In genomic region chr17:5751066-5751465, GRCm38 (mm10) we compare ENCODE assay signal across 12 mouse cellular contexts.
DNase-seq lines count a peak whose midpoint lies in the region.
"Had no signal": no experiment of that assay in that cellular context is flagged by ENCODE, and none has a peak within 500 bp of the region (broad histone marks: within the 10 kb centered on the region; RNA-seq: fewer than 3 reads in every experiment).

No protein-coding gene starts in this region.

- intact Hi-C loops in heart, postnatal 10 days (cut with DNase I) = loop anchor here (1.0 kb wide), 1 partner anchor 322 kb away; no protein-coding TSS in a partner anchor
- intact Hi-C loops in gastrocnemius, postnatal 36 days (cut with DNase I) = no loop called here

- DNase-seq in layer of hippocampus, postnatal 10 days (ENCODE audit: low spot score in 2 of 2) = peak; percentile 45 to 51
- no peak for DNase-seq in layer of hippocampus, adult 11-12 months (ENCODE audit: low spot score)
- peak; percentile 80 for DNase-seq in cerebellum, adult 11-12 months
- peak; percentile 65 for DNase-seq in cerebellum, adult 8-10 months
- DNase-seq in cerebellum, postnatal 36 days = peak; percentile 67 to 70
- DNase-seq in heart, postnatal 10 days = no peak
- no peak for DNase-seq in gastrocnemius, postnatal 36 days
- DNase-seq: adrenal gland, adult 2 months; liver, embryonic 13.5 days; lung, embryonic 14.5 days; right cerebral cortex, adult 18-20 months; thymus, postnatal 25 days had no signal

Comparison
In these comparisons a context has a peak if more than half of its experiments do, and no peak if none do; other contexts are left out.
1. DNase-seq: peak in layer of hippocampus, postnatal 10 days (2 of 2), cerebellum, adult 11-12 months (single experiment), cerebellum, adult 8-10 months (single experiment) and cerebellum, postnatal 36 days (2 of 2); none in layer of hippocampus, adult 11-12 months (single experiment), heart, postnatal 10 days (0 of 2) and gastrocnemius, postnatal 36 days (0 of 2).